Mouse (Mus musculus) MEL (cell line): ENCODE data around the gene Dmpk. TPM values are rescaled to one million over a fixed set of nuclear protein-coding genes. Genes with fewer than 3 reads are reported as not detected.
A peak's percentile ranks its signal among the peaks of the same experiment; 100 is the strongest.

Experiments used
- DNase-seq: peaks from one replicate; pipeline ENCODE4 v3.0.0; 2011; ENCODE audit warnings: low read depth, low spot score
- H3K27ac ChIP-seq: 2 replicates; pipeline ENCODE4 v1.5.1; 2012; ENCODE audit warnings: low read depth, mild to moderate bottlenecking, control low read depth, low read length, moderate library complexity; ENCODE audit not compliant: control insufficient read depth
- H3K27me3 ChIP-seq, 2 experiments: fragments of 150-350 bp in 1 of 2; sonication (generic) in 1 of 2; 2 replicates each; pipeline ENCODE4 v1.6.1; 2012; ENCODE audit warnings: low read length in 2 of 2, mild to moderate bottlenecking in 2 of 2, improper control_type of control experiment in 1 of 2, moderate library complexity in 1 of 2; ENCODE audit not compliant: insufficient read depth in 2 of 2, control insufficient read depth in 1 of 2
- H3K36me3 ChIP-seq, 2 experiments: 2 replicates each; pipeline ENCODE4 v1.6.1; 2012 to 2014; ENCODE audit warnings: low read length in 2 of 2, improper control_type of control experiment in 1 of 2, inconsistent platforms in 1 of 2, mild to moderate bottlenecking in 1 of 2; ENCODE audit not compliant: insufficient read depth in 2 of 2, control insufficient read depth in 1 of 2
- H3K4me1 ChIP-seq, 2 experiments: fragments of 150-350 bp in 1 of 2; sonication (generic) in 1 of 2; 2 replicates each; pipeline ENCODE4 v1.6.1; 2012; ENCODE audit warnings: low read length in 2 of 2, improper control_type of control experiment in 1 of 2, mild to moderate bottlenecking in 1 of 2; ENCODE audit not compliant: insufficient read depth in 2 of 2, control insufficient read depth in 1 of 2
- H3K4me3 ChIP-seq, 2 experiments: fragments of 150-350 bp in 1 of 2; sonication (generic) in 1 of 2; 2 replicates each; pipeline ENCODE4 v1.5.1; 2012; ENCODE audit warnings: low read depth in 2 of 2, low read length in 2 of 2, mild to moderate bottlenecking in 2 of 2, moderate library complexity in 2 of 2, control low read depth in 1 of 2, improper control_type of control experiment in 1 of 2; ENCODE audit not compliant: control insufficient read depth in 1 of 2, insufficient read depth in 1 of 2
- H3K79me2 ChIP-seq: 2 replicates; pipeline ENCODE4 v1.6.1; 2012; ENCODE audit warnings: mild to moderate bottlenecking, low read length, moderate library complexity; ENCODE audit not compliant: control insufficient read depth, poor library complexity, insufficient read depth
- H3K9ac ChIP-seq: 2 replicates; pipeline ENCODE4 v1.6.1; 2012; ENCODE audit warnings: low read depth, mild to moderate bottlenecking, control low read depth, low read length, moderate library complexity; ENCODE audit not compliant: control insufficient read depth, poor library complexity, severe bottlenecking
- H3K9me3 ChIP-seq: fragments of 150-350 bp; sonication (generic); replicated peaks from 2 replicates; pipeline ENCODE4 v1.6.1; 2012; ENCODE audit warnings: mild to moderate bottlenecking, low read length, improper control_type of control experiment, moderate library complexity; ENCODE audit not compliant: insufficient read depth
- BHLHE40 ChIP-seq: IDR thresholded peaks from 2 replicates; pipeline ENCODE4 v1.6.1; 2012; ENCODE audit warnings: low read depth, mild to moderate bottlenecking, inconsistent platforms, low read length, improper control_type of control experiment, borderline replicate concordance
- CHD1 ChIP-seq: IDR thresholded peaks from 2 replicates; pipeline ENCODE4 v1.6.1; 2012; ENCODE audit warnings: low read depth, mild to moderate bottlenecking, inconsistent platforms, low read length, improper control_type of control experiment
- CHD2 ChIP-seq: IDR thresholded peaks from 2 replicates; pipeline ENCODE4 v1.6.1; 2011; ENCODE audit warnings: low read length, improper control_type of control experiment
- CTCF ChIP-seq, 3 experiments: IDR thresholded peaks in 2 of 3; conservative IDR thresholded peaks in 1 of 3; 2 replicates each; pipeline ENCODE4 v1.5.1; 2011 to 2012; ENCODE audit warnings: low read length in 3 of 3, low read depth in 2 of 3, mild to moderate bottlenecking in 2 of 3, improper control_type of control experiment in 1 of 3, inconsistent platforms in 1 of 3, mixed read lengths in 1 of 3, moderate library complexity in 1 of 3; ENCODE audit not compliant: control insufficient read depth in 1 of 3, insufficient read depth in 1 of 3, poor library complexity in 1 of 3, severe bottlenecking in 1 of 3
- E2F4 ChIP-seq: IDR thresholded peaks from 2 replicates; pipeline ENCODE4 v1.6.1; 2011; ENCODE audit warnings: low read depth, low read length, improper control_type of control experiment, borderline replicate concordance
- ELF1 ChIP-seq: IDR thresholded peaks from 2 replicates; pipeline ENCODE4 v1.6.1; 2014; ENCODE audit warnings: low read depth, mild to moderate bottlenecking, inconsistent platforms, low read length, improper control_type of control experiment, moderate library complexity
- EP300 ChIP-seq, 2 experiments: IDR thresholded peaks; 2 replicates each; pipeline ENCODE4 v1.6.1; 2011; ENCODE audit warnings: improper control_type of control experiment in 2 of 2, low read length in 2 of 2, low read depth in 1 of 2, mild to moderate bottlenecking in 1 of 2
- ETS1 ChIP-seq: IDR thresholded peaks from 2 replicates; pipeline ENCODE4 v1.6.1; 2012; ENCODE audit warnings: low read depth, mild to moderate bottlenecking, inconsistent platforms, low read length, improper control_type of control experiment, moderate library complexity
- GABPA ChIP-seq: IDR thresholded peaks from 2 replicates; pipeline ENCODE4 v1.6.1; 2012; ENCODE audit warnings: low read depth, mild to moderate bottlenecking, inconsistent platforms, low read length, improper control_type of control experiment, moderate library complexity
- HCFC1 ChIP-seq: IDR thresholded peaks from 2 replicates; pipeline ENCODE4 v1.6.1; 2012; ENCODE audit warnings: low read depth, mild to moderate bottlenecking, inconsistent platforms, low read length, improper control_type of control experiment, moderate library complexity
- JUND ChIP-seq: IDR thresholded peaks from 2 replicates; pipeline ENCODE4 v1.6.1; 2011; ENCODE audit warnings: low read depth, mild to moderate bottlenecking, improper control_type of control experiment, low read length
- KAT2A ChIP-seq: conservative IDR thresholded peaks from 2 replicates; pipeline ENCODE4 v1.6.1; 2012; ENCODE audit warnings: low read depth, low read length, improper control_type of control experiment, inconsistent platforms
- MAFK ChIP-seq: IDR thresholded peaks from 2 replicates; pipeline ENCODE4 v1.6.1; 2011; ENCODE audit warnings: low read depth, mild to moderate bottlenecking, low read length, improper control_type of control experiment, borderline replicate concordance
- MAX ChIP-seq: IDR thresholded peaks from 2 replicates; pipeline ENCODE4 v1.6.1; 2011; ENCODE audit warnings: low read length, improper control_type of control experiment
- MEF2A ChIP-seq: IDR thresholded peaks from 2 replicates; pipeline ENCODE4 v1.6.1; 2014; ENCODE audit warnings: low read depth, mild to moderate bottlenecking, inconsistent platforms, low read length, improper control_type of control experiment; ENCODE audit not compliant: poor library complexity, insufficient replicate concordance, severe bottlenecking; ENCODE audit errors: extremely low read depth
- MXI1 ChIP-seq: IDR thresholded peaks from 2 replicates; pipeline ENCODE4 v1.6.1; 2011; ENCODE audit warnings: mild to moderate bottlenecking, low read depth, low read length, improper control_type of control experiment
- MYB ChIP-seq: IDR thresholded peaks from 2 replicates; pipeline ENCODE4 v1.6.1; 2011; ENCODE audit warnings: mild to moderate bottlenecking, low read depth, low read length, improper control_type of control experiment
- NELFE ChIP-seq: IDR thresholded peaks from 2 replicates; pipeline ENCODE4 v1.6.1; 2011; ENCODE audit warnings: low read depth, low read length, improper control_type of control experiment
- NRF1 ChIP-seq: IDR thresholded peaks from 2 replicates; pipeline ENCODE4 v1.6.1; 2014; ENCODE audit warnings: low read depth, mild to moderate bottlenecking, inconsistent platforms, low read length, improper control_type of control experiment, moderate library complexity; ENCODE audit not compliant: poor library complexity, insufficient read depth, severe bottlenecking
- POLR2A ChIP-seq, 2 experiments: IDR thresholded peaks; 2 replicates each; pipeline ENCODE4 v1.6.1; 2011 to 2012; ENCODE audit warnings: low read length in 2 of 2, mild to moderate bottlenecking in 2 of 2, control low read depth in 1 of 2, improper control_type of control experiment in 1 of 2, low read depth in 1 of 2, moderate library complexity in 1 of 2; ENCODE audit not compliant: control insufficient read depth in 1 of 2, insufficient read depth in 1 of 2, poor library complexity in 1 of 2
- POLR2AphosphoS2 ChIP-seq: IDR thresholded peaks from 2 replicates; pipeline ENCODE4 v1.6.1; 2011; ENCODE audit warnings: low read length, improper control_type of control experiment
- POLR2AphosphoS5 ChIP-seq: IDR thresholded peaks from 2 replicates; pipeline ENCODE4 v1.6.1; 2012; ENCODE audit warnings: low read depth, borderline replicate concordance, mild to moderate bottlenecking, inconsistent platforms, low read length, moderate library complexity, mixed read lengths
- RAD21 ChIP-seq: IDR thresholded peaks from 2 replicates; pipeline ENCODE4 v1.6.1; 2011; ENCODE audit warnings: mild to moderate bottlenecking, low read depth, low read length, improper control_type of control experiment
- RCOR1 ChIP-seq: IDR thresholded peaks from 2 replicates; pipeline ENCODE4 v1.6.1; 2012; ENCODE audit warnings: low read depth, mild to moderate bottlenecking, inconsistent platforms, low read length, improper control_type of control experiment
- SIN3A ChIP-seq: IDR thresholded peaks from 2 replicates; pipeline ENCODE4 v1.6.1; 2012; ENCODE audit warnings: low read length, improper control_type of control experiment, inconsistent platforms
- SMC3 ChIP-seq: IDR thresholded peaks from 2 replicates; pipeline ENCODE4 v1.6.1; 2011; ENCODE audit warnings: low read depth, low read length, improper control_type of control experiment
- TAL1 ChIP-seq: IDR thresholded peaks from 2 replicates; pipeline ENCODE4 v1.6.1; 2012; ENCODE audit warnings: mild to moderate bottlenecking, inconsistent platforms, low read length, moderate library complexity, mixed read lengths
- TBP ChIP-seq: IDR thresholded peaks from 2 replicates; pipeline ENCODE4 v1.8.0; 2011; ENCODE audit warnings: low read depth, low read length, improper control_type of control experiment
- TCF12 ChIP-seq: IDR thresholded peaks from 2 replicates; pipeline ENCODE4 v1.6.1; 2014; ENCODE audit warnings: low read depth, mild to moderate bottlenecking, inconsistent platforms, low read length, improper control_type of control experiment, moderate library complexity
- UBTF ChIP-seq: IDR thresholded peaks from 2 replicates; pipeline ENCODE4 v1.6.1; 2012; ENCODE audit warnings: low read depth, mild to moderate bottlenecking, inconsistent platforms, low read length, improper control_type of control experiment, moderate library complexity, borderline replicate concordance; ENCODE audit not compliant: insufficient read depth
- USF1 ChIP-seq: IDR thresholded peaks from 2 replicates; pipeline ENCODE4 v1.6.1; 2014; ENCODE audit warnings: low read depth, mild to moderate bottlenecking, inconsistent platforms, low read length, improper control_type of control experiment, moderate library complexity
- USF2 ChIP-seq, 2 experiments: IDR thresholded peaks; 2 replicates each; pipeline ENCODE4 v1.6.1; 2011 to 2012; ENCODE audit warnings: improper control_type of control experiment in 2 of 2, low read length in 2 of 2, borderline replicate concordance in 1 of 2, inconsistent platforms in 1 of 2, low read depth in 1 of 2, mild to moderate bottlenecking in 1 of 2; ENCODE audit not compliant: insufficient read depth in 1 of 2
- ZC3H11A ChIP-seq: IDR thresholded peaks from 2 replicates; pipeline ENCODE4 v1.6.1; 2012; ENCODE audit warnings: low read depth, mild to moderate bottlenecking, inconsistent platforms, low read length, improper control_type of control experiment
- ZKSCAN1 ChIP-seq: IDR thresholded peaks from 2 replicates; pipeline ENCODE4 v1.6.1; 2012; ENCODE audit warnings: low read depth, mild to moderate bottlenecking, inconsistent platforms, low read length, improper control_type of control experiment, moderate library complexity
- ZMIZ1 ChIP-seq: IDR thresholded peaks from 2 replicates; pipeline ENCODE4 v1.6.1; 2012; ENCODE audit warnings: low read depth, mild to moderate bottlenecking, inconsistent platforms, low read length, improper control_type of control experiment, moderate library complexity
- ZNF384 ChIP-seq: IDR thresholded peaks from 2 replicates; pipeline ENCODE4 v1.6.1; 2012; ENCODE audit warnings: low read depth, mild to moderate bottlenecking, inconsistent platforms, low read length, improper control_type of control experiment
- polyA plus RNA-seq, 2 experiments: library from polyadenylated mRNA; stranded (reverse) in 1 of 2; unstranded in 1 of 2; fragments of >175 nt in 1 of 2; fragments of >200 nt in 1 of 2; gene quantifications; 2 replicates each; pipeline versions ENCODE4 v1.2.1 to v1.2.4; 2012; ENCODE audit warnings: low replicate concordance in 2 of 2, low read depth in 1 of 2; ENCODE audit not compliant: insufficient read length in 2 of 2, insufficient read depth in 1 of 2, missing spikeins in 1 of 2
- total RNA-seq: library from RNA; depleted of rRNA; stranded (reverse); fragments of 300-350 nt; gene quantifications from 2 replicates; pipeline ENCODE4 v1.2.3, GENCODE M21; 2012

The Dmpk gene
- total and polyA plus RNA-seq, 3 experiments: 5.4 to 29.3 TPM; not detected in 1

DNA sequence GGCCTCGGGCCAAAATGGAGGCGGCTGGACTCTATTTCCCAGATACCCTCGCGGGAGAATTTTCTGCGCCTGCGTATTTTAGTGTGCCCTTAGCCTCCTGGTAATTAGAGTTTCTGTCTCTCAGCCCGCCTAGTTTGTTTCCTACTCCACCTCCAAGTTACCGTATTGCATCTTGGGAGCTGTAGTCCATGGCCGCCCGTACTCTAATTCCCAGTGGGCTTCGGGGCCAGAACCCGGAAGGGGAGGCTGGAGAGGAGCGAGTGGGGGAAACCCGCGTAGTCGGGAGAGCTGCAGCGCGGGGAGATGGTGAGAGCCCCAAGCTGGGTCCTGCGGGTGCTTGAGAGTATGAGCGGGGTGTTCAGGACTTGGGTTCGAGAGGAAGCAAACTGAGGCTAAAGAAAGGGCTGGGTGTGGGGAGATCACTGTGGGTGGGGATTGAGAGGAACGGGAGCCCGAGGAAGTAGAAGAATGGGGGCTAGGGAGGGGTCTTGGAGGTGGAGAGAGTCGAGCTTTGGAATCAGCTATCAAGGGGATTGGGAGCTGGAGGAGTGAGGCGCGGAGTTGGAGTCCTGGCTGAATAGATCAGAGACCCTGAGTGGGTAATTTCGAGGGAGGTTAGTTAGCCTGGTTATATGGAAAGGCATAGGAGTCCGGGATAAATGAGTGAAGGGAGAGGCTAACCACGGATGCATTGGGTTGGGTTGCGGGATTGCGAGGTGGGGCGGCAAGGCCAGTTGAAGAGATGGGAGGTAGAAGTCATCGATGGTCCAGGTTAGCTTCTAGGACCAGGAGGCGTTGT is 36.2 kb downstream of the Dmpk start, which contains the start of gene Fbxo46:
Gene Fbxo46 (plus strand): TSS at position 229 of the 799 bp plus-strand sequence.
- peak; percentile 98 for DNase-seq
- peaks cover 2 to 9% of the 10 kb centered on the region in 2 experiments; a peak in 3 of 4 replicates for H3K4me1 ChIP-seq
- H3K4me3 ChIP-seq: peak within 1 kb of the TSS; percentile 62 to 88
- H3K36me3 ChIP-seq: peaks cover 0 to 11% of the 10 kb centered on the region in 2 experiments; a peak in 2 of 4 replicates
- H3K27ac ChIP-seq: peak within 1 kb of the TSS; percentile 26
- peaks cover 16% of the 10 kb centered on the region for H3K79me2 ChIP-seq
- H3K9me3 ChIP-seq: no peaks in the 10 kb centered on the region
- no peaks in the 10 kb centered on the region for H3K27me3 ChIP-seq
- H3K9ac ChIP-seq: peak within 1 kb of the TSS; percentile 87
- TF ChIP-seq E2F4: no peak
- peak; percentile 74 to 97 for TF ChIP-seq POLR2A (IDR thresholded peaks at IDR 0.05; ENCODE audit: control insufficient read depth in 1 of 2, insufficient read depth in 1 of 2, low read depth in 1 of 2, low read length in 2 of 2, poor library complexity in 1 of 2)
- no peak for TF ChIP-seq MEF2A
- no peak for TF ChIP-seq MAX
- TF ChIP-seq KAT2A: peak; percentile 98
- TF ChIP-seq ZNF384: no peak
- TF ChIP-seq CTCF (IDR thresholded peaks at IDR 0.05 in 2 of 3, conservative IDR thresholded peaks at IDR 0.05 in 1 of 3; ENCODE audit: control insufficient read depth in 1 of 3, insufficient read depth in 1 of 3, low read depth in 2 of 3, low read length in 3 of 3, poor library complexity in 1 of 3, severe bottlenecking in 1 of 3): no peak
- TF ChIP-seq TCF12: peak; percentile 61; the same call in 1 of the 2 replicates
- peak; percentile 90 for TF ChIP-seq NELFE
- peak; percentile 76 for TF ChIP-seq MXI1
- TF ChIP-seq SIN3A: peak; percentile 99
- no peak for TF ChIP-seq CHD1
- peak; percentile 96 for TF ChIP-seq POLR2AphosphoS2
- no peak for TF ChIP-seq ZC3H11A
- TF ChIP-seq ELF1: peak; percentile 100
- TF ChIP-seq JUND: no peak
- TF ChIP-seq MAFK: no peak
- peak; percentile 87 for TF ChIP-seq ZMIZ1
- TF ChIP-seq UBTF: no peak
- no peak for TF ChIP-seq POLR2AphosphoS5
- no peak for TF ChIP-seq USF1
- no peak for TF ChIP-seq BHLHE40
- TF ChIP-seq ZKSCAN1: no peak
- TF ChIP-seq RCOR1: no peak
- no peak for TF ChIP-seq SMC3
- no peak for TF ChIP-seq CHD2
- TF ChIP-seq MYB: no peak
- no peak for TF ChIP-seq EP300 (IDR thresholded peaks at IDR 0.05; ENCODE audit: low read depth in 1 of 2, low read length in 2 of 2)
- TF ChIP-seq TAL1: no peak
- no peak for TF ChIP-seq RAD21
- TF ChIP-seq HCFC1: peak; percentile 98
- TF ChIP-seq GABPA: no peak
- 0 out of 2 replicates have a peak, but pooled peaks have one; percentile 23 for TF ChIP-seq TBP
- no peak for TF ChIP-seq ETS1
- peak; percentile 77 for TF ChIP-seq NRF1
- TF ChIP-seq USF2 (IDR thresholded peaks at IDR 0.05; ENCODE audit: borderline replicate concordance in 1 of 2, insufficient read depth in 1 of 2, low read depth in 1 of 2, low read length in 2 of 2): no peak
